Mouse (Mus musculus) megakaryocyte progenitor cell, adult 5-6 weeks (primary cell): Measurements from ENCODE around the gene Mef2b. TPM values are rescaled to one million over a fixed set of nuclear protein-coding genes. Genes with fewer than 3 reads are reported as not detected.
A peak's percentile ranks its signal among the peaks of the same experiment; 100 is the strongest.
"Not testable (repeated sequence)": the region's sequence is repeated elsewhere in the genome, so short reads cannot be mapped to it uniquely, and the experiment has no call there.

Experiments
- ATAC-seq: replicated peaks from 2 replicates; pipeline ENCODE4 v1.8.0; 2016; ENCODE audit warnings: mild to moderate bottlenecking, moderate TSS enrichment, inconsistent platforms; ENCODE audit not compliant: poor library complexity
- total RNA-seq, 2 experiments: library from RNA; stranded (forward) in 1 of 2; stranded (reverse) in 1 of 2; fragments of 157-497, 149-512 nt in 1 of 2; fragments of 200-1000 nt in 1 of 2; gene quantifications; 2 replicates each; pipeline versions ENCODE4 v1.2.3 to v1.2.4; 2015 to 2017

Gene Mef2b
- total RNA-seq, 2 experiments from 2014 or later: not detected

DNA sequence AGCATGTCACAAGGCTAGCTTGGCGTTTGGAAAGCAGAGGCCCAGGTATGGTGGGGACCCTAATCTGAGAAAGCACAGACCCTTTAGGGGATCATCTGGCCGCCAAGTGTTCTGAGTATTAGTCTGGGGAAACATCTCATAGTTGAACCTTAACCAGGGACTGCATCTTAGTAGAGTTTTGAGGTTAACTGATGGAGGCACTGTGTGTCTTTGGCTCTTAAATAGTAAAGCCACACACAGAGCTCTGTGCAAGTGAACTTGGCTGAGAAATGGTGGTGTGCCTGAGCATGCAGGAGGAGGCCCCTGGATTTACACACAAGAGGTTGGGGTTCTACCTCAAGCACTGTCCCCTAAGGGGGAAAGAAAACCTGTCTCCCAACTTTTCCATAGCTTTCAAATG, 38.7 kb downstream of the Mef2b start:
- no peak for ATAC-seq

DNA sequence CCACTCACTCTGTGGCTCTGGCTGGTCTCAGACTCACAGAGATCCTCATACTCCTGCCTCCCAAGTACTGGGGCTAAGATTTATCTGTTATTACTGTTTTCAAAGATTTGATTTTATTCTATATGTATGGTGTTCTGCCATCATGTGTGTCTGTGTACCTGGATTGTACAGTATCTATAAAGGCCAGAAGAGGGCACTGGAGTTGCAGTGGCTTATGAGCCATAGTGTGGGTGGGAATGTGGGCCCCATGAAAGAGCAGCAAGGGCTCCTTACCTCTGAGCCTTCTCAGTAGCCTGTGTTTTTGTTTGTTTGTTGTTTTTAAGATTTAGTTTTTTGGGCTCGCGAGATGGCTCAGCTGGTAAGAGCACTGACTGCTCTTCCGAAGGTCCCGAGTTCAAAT, 39.6 kb downstream of the Mef2b start:
- peak; percentile 72 for ATAC-seq

DNA sequence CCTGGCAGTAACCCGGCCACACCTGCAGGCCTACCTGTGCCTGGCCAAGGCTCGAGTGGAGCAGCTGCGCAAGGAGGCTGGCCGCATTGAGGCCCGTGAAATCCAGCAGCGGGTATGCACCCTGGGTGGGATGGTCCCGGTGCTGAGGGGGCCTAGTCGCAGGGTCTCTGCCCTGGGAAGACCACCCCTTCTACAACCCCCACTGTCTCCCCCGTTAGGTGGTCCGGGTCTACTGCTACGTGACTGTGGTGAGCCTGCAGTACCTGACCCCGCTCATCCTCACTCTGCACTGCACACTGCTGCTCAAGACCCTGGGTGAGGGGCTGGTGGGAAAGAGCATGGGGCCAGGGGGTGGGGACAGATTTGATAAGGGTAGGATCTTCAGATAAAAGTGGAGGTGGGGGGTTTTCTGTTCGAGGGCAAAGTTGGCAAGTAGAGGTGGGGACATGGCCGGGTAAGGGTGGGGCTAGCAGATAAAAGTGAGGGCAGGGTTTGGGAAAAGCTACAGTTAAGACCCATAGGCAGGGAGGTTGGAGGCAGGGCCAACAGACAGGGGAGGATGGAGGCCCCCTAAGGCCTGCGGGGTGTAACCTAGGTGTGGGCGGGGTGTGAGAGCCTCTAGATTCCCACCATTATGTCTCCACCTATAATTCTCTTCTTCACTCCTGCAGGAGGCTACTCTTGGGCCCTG, 41.8 kb downstream of the Mef2b start:
- peak; percentile 85 for ATAC-seq

DNA sequence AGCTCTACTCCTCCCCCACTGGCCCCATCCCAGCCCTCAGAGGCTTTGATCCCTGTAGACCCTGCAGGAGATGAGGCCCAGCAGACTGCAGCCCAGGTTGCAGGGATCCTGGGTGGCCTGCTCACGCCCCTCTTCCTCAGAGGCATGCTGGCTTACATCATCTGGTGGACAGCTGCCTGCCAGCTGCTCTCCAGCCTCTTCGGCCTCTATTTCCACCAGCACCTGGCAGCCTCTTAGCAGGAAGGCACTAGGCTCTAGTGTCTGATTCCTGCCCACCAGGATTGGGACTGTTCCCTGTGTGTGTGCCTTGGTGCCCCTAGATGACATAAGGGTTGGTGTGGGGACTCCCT, 42.4 kb downstream of the Mef2b start:
- 0 out of 2 replicates have a peak, but pooled peaks have one; percentile 8 for ATAC-seq

DNA sequence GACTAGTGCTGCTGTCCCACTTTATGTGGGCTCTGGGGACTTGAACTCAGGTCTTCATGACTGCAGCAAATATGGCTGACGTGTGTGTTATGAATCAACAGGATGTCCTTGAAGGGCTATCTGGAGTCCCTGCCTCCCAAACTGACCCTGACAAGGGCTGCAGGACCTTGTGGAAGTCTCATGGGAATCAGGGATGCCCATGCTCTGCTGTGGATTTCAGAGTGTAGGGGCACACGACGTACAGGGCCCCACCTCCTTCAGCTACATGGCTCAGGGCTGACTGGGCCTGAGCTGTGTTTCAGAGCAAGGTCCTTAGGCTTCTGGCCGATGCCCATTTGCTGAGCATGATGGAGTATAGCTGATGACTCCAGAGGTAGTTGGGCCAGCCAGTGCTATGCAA, 43.7 kb downstream of the Mef2b start:
- no peak for ATAC-seq

DNA sequence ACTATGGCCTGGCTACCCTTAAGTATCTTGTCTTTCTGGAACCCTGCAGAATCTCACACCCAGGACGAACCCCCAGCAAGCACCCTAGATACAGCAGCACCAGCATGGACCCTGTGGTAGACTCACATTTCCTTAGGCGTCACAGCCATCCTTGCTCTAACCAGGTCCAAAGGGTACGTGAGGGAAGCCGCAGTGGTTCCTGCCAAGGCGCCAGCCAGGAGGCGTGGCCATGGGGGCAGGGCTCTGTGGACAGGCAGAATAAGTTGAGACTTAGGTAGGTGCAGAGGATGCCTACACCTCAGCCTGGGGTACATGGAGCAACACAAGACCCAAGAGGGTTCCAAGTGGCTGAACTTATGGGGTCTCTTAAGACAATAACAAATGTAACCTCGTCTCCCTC, 49.2 kb downstream of the Mef2b start:
- ATAC-seq: 0 out of 2 replicates have a peak, but pooled peaks have one; percentile 23

DNA sequence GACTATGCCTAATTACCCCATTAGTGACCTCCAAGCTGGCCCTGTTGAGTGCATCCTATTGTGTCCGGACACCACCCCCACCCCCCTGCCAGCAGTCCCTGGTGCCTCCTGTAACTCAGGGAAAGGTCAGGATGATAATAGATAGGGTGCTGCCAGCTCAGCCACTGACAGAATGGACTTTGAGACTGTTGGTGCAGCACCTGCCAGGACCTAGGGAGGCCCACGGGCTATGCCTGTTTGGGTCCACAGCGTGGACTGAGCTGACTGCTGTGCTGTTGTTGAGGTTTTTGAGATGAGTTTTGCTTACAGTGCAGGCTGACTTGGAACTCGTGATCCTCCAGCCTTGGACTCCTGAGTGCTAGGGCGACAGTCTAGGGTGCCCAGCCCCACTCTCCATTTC, 53.7 kb downstream of the Mef2b start:
- no peak for ATAC-seq

DNA sequence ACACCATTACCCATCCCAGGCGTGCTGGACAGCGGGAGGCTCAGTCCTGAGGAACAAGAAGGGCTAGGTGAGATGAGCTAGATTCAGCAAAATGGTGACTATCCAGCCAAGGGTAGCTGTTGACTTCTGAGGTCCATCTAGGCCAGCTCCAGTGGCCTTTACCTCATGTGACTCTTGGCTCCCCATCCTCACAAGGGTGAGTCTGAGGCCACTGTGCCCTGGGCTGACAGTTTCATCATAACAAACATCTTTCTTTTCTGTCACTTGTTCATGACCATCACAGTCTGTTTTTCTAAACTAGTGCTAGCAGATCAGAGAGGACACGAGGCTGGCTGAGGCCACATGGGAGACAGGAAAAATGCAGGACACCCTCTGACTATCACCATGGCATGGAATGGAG, 54.7 kb downstream of the Mef2b start:
- ATAC-seq: no peak

DNA sequence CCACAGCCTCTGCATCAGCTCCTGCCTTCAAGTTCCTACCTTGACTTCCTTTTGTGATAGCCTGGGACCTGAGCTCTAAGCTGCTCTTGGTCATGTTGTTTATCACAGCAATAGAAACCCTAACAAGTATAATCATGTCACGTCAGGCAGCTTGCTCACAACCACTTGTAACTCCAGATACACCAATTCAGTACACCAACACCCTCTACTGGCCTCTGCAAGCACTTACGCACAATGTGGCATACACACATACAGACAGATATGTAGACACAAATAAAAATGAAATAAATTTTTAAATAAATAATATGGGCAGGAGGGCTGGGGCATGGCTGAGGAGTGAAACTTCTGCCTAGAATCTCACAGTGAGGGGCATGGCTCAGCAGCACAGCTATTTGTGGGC, 56.3 kb downstream of the Mef2b start:
- peak; percentile 60 for ATAC-seq

DNA sequence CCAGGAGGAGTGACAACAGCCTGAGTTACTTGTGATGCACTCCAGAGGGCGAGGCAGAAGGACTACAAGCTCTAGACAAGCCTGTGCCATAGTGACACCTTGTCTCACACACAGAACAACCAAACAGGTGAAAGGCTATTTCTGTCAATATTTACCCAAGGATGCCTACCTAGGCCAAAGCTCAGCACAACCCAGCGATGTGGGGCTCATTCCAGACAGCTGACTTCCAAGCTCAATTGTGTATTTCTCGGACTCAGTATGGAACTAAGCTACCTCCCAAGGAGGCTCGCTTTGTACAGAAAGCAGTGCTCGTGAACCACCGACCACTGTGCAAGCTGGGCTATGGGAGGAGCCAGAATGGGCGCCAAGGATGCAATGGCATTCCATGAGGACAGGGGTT, 58.1 kb downstream of the Mef2b start:
- ATAC-seq: no peak

DNA sequence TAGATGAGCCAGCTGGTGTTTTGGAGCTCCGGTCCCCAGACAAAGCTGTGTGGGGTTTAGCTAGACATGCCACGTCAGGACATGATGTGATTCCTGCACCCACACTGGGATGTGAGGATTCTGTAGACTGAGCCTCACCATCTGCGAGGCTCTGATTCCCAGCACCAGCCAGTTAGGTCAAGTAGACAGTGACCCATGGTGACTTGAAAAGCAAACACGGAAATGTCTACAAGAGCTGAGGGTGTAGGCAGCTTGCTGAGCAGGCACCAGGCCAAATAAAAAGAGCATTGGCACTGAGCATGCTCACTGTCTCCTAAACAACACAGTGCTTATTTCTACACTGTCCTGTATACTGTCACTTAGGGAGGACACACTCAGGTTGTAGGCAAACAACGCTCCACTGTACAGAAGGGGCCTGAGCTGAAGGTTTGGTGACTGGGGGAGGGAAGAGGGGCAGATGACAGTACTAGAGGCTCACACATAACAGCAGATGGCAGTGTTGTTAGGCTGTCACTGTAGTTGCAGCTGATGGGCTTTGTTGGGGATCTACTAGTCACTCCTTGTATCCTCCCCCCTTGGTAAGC, 60.7 kb downstream of the Mef2b start:
- peak; percentile 67 for ATAC-seq

DNA sequence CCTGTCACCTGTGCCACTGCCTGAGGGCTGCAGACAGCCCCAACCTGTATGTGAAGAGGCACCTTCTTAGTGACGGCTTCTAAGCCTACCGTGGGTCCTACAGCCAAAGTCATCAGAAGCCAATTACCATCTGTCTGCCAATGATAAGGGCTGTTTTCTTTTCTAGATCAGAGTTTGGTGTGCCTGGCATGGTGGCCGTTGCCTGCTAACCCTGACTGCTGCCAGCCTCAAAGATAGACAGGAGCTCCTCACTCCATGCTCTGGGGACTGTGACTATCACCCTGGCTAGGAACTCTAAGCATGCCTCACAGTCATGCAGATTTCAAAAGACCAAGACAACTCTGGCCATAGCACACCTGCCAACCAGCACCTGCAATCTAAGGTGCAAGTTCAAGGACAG, 61.9 kb downstream of the Mef2b start:
- peak; percentile 92 for ATAC-seq

DNA sequence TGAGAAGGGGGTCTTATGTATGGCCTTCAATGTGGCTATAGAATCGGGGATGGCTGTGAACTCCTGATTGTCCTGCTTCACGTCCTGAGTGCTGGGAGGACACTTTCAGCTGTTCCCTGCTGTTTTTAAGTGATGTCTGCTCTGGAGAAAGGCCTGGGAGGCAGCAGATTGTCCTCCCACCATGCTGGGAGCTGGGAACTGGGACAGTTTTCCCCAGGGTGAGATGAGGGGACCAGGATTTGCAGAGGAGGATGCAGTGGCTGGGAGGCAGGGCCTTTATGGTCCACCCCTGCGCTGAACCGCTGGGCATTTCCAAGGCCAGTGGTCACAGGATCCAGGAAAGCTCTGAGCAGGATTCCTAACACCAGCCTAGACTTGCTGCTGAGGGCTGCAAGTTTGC, 63.6 kb downstream of the Mef2b start:
- no peak for ATAC-seq

DNA sequence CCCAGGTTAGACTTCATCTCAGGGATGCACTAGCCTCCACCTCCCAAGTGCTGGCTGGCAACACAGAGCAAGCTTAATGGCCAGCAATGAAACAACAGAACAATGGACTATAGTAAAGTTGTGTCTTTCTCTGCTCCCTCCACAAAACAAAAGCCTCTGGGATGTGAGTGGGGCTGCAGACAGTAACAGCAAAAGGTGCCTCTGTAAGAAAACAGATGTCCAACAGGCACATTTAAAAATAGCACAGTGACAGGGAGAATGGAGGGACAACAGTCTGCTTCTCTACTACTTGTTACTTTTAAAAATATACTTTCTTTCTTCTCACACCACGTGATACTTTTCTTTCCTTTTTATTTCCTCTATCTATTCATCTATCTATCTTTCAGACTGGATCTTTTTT, 65.2 kb downstream of the Mef2b start:
- no peak for ATAC-seq

DNA sequence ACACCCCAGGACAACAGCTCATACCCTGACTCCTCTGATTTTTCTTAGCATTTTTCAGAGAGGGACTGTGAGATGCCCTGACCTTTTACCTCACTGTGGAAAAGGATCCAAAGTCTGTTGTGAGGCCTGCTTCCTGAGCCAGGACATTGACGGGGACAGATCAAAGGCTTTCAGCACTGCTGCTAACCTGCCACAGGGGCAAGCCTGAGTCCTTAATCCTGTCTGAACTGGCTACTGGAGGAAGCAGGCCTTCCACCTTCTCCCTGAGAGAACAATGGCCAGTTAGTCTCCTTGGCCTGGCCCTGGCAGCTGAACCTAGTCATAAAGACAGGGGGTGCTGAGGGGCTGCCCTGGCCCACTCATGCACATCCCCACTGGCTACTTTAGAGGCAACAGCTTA, 68.6 kb downstream of the Mef2b start:
- no peak for ATAC-seq

DNA sequence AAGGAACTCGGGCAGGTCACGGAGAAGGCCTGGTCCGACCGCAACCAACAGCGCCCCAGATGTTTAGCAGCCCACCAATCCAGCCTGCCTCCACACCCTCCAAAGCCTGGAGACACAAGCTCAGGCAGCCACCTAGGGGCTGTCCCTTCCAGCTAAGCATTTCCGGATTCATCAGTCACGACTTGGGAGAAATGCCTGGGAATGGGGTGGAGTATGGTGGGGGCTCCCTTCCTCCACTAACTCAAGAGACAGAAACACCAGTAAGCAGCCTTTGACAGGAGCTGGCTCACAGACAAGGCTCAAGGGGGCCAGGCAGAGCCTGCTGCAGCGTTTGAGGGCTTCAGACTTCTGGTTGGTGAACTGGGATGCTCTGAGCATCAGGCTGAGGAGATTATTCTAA, 71.0 kb downstream of the Mef2b start:
- ATAC-seq: no peak

DNA sequence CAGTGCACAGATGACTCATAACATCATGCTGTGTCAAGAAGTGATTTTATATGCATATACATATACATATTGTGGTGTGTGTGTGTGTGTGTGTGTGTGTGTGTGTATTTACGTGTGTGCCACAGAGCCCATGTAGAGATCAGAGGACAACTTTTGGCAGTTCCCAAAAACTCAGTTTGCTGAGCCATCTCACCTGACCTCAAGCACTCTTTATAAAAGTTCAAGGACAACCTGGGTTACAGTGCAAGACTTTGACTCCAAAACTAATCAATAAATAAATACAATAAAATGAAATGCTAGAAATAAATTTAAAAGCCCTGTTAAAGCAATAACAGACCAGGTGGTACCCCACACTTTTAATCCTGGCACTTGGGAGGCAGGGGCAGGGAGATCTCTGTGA, 71.8 kb downstream of the Mef2b start:
- no peak for ATAC-seq

DNA sequence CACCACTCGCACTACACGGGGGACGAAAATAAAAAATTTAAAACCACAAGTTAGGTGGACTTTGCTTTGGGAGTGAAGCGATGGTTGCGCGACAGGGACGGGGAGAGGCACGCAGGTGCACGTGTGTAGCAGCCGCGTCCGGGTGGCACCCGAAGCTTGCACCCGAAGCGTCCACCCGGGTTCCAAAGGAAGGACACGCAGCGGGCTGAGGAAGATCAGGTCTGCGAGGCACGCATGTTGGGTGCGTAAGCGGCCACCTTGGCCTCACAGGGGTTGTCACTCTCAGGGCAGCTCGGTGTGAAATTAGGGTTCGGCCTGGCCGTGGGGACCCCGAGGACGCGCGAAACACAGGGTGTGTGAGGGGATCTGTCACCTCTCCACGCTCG, 72.2 kb downstream of the Mef2b start:
- no peak for ATAC-seq

DNA sequence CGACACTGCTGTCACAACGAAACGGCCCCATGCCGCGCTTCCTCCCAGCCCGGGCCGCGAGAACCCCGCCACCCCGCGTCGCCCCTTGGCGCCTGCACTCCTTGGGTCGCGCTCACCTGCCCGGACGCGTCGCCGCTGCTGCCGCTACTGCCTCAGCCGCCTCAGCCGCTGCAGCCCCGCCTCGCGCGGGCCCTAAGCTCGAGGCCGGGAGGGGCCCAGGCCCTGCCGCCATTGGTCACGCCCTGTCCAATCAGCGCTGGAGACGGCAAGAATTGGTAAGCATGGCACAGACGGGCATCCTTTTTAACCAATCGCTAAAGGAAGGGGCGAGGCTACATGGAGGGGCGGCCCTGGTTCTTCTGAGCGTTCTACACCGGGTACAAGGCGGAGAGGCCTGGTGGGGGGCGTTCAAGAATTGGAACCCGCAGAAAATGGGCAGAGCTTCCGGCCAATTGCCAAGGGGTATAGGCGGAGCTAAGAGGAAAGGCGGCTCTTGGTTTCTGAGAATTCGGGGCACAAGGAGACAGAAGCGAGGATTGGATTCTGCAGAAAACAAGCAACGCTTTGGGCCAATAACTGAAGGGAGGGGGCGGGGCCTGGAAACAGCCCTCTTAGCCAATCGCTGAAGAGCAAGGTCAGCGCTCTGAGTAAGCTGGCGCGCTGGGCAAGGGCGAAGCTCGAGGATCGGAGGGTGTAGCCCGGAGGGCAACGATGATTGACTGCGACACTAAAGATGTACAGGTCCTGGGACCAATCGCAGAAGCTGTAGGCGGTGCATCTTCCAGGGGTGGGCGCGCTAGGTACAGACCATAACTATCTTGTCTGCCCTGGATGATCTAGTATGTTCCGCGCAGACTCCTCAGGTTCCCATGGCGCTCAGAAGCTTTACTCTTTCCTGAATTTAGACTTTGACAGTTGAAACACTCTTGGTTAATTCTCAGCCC, 72.9 kb downstream of the Mef2b start, which contains the start of gene Slc25a42:
Gene Slc25a42 (minus strand): TSS at position 194 of the 944 bp plus-strand sequence.
- ATAC-seq: peak; percentile 84

DNA sequence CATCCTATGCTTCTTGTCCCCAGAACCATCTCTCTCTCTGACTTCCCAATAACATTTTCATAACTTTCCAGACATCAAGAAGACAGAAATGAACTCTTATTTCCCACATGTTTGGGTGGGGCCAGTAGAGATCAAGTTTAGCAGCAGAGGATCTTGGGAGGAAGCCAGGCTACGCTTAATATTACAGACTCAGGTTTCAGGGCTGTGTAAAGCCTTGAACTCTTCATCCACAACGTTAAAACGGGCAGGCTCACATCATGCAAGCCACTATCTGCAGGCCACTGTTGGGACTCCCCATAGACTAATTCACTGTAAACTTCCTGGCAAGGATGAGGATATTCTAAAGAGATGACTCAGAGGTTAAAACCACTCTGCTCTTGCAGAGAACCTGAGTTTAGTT, 74.9 kb downstream of the Mef2b start:
- ATAC-seq: no peak

DNA sequence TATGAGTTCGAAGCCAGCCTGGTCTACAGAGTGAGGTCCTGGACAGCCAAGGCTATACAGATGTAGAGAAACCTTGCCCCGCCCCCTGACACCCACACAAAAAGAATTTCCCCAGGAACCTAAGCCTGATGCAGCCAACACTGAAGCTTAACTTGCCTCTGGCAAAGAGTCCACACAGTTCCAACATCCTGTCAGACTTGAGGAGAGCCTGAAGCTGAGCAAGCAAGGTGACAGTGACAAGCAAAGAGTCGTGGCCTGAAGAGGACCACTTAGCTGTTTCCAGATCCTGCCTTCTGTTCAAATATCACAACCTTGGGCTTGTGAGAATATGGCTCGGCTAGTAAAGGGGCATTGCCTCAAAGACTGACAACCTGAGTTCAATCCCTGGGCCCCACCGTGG, 75.6 kb downstream of the Mef2b start:
- no peak for ATAC-seq

DNA sequence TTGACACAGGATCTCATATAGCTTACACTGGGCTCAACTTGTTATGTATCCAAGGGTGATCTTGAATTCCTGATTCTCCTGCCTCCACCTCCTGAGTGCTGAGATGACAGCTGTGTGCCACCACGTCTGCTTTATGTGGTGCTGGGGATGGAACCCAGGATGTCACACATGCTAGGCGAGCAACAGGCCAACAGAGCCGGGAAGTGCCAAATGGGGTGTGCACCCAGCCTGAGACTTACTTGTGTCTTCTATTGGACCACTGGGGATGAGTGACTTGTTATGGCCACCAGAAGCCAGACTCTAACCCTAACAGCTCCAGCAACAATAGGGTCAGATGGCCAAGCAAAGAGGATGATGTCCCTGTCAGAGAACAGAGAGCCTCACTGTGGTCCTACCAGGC, 76.7 kb downstream of the Mef2b start:
- ATAC-seq: not testable (repeated sequence)
